Comparison of ENCODE assay signal across 10 mouse cellular contexts in genomic region chr8:123290166-123290565, GRCm38 (mm10). TPM values are rescaled to one million over a fixed set of nuclear protein-coding genes. Genes with fewer than 3 reads are reported as not detected.
DNase-seq lines count a peak whose midpoint lies in the region; ATAC-seq and TF ChIP-seq lines count a peak whose summit lies in the region.
"Had no signal": no experiment of that assay in that cellular context is flagged by ENCODE, and none has a peak within 500 bp of the region (broad histone marks: within the 10 kb centered on the region; RNA-seq: fewer than 3 reads in every experiment).

No protein-coding gene starts in this region.

- H3K9me3 ChIP-seq in kidney, embryonic 14.5 days (ENCODE audit: control insufficient read depth, low read length): no peaks in the 10 kb centered on the region
- no peaks in the 10 kb centered on the region for H3K9me3 ChIP-seq in E14TG2a.4 (ENCODE audit: low read length)
- no peaks in the 10 kb centered on the region for H3K9me3 ChIP-seq in embryonic facial prominence, embryonic 11.5 days (replicated peaks; ENCODE audit: control insufficient read depth, low read length)
- H3K9me3 ChIP-seq: heart, embryonic 15.5 days had no signal

- H3K4me3 ChIP-seq in kidney, embryonic 14.5 days (ENCODE audit: low read length): no peak overlapping the region
- no peak overlapping the region for H3K4me3 ChIP-seq in E14TG2a.4 (replicated peaks; ENCODE audit: low read length)
- H3K4me3 ChIP-seq in embryonic facial prominence, embryonic 11.5 days (ENCODE audit: low read depth, low read length): no peak overlapping the region
- H3K4me3 ChIP-seq: heart, embryonic 15.5 days had no signal

- H3K4me2 ChIP-seq in kidney, embryonic 14.5 days (replicated peaks; ENCODE audit: low read depth, low read length): no peak overlapping the region
- H3K4me2 ChIP-seq in embryonic facial prominence, embryonic 11.5 days (ENCODE audit: low read depth, low read length): no peak overlapping the region
- H3K4me2 ChIP-seq: heart, embryonic 15.5 days had no signal

- peaks cover 45% of the 10 kb centered on the region for H3K36me3 ChIP-seq in kidney, embryonic 14.5 days (ENCODE audit: control insufficient read depth, insufficient read depth, low read length)
- peaks cover 88% of the 10 kb centered on the region for H3K36me3 ChIP-seq in E14TG2a.4 (ENCODE audit: insufficient read depth, low read length)
- H3K36me3 ChIP-seq in embryonic facial prominence, embryonic 11.5 days (replicated peaks; ENCODE audit: control insufficient read depth, insufficient read depth, low read depth, low read length): no peaks in the 10 kb centered on the region; the same call in 1 of the 2 replicates
- H3K36me3 ChIP-seq: heart, embryonic 15.5 days had no signal

- H3K27me3 ChIP-seq in kidney, embryonic 14.5 days (ENCODE audit: control insufficient read depth, insufficient read depth, low read length): no peaks in the 10 kb centered on the region
- no peaks in the 10 kb centered on the region for H3K27me3 ChIP-seq in E14TG2a.4 (ENCODE audit: insufficient read depth, low read length)
- H3K27me3 ChIP-seq in embryonic facial prominence, embryonic 11.5 days (ENCODE audit: control insufficient read depth, insufficient read depth, low read length): no peaks in the 10 kb centered on the region
- H3K27me3 ChIP-seq: heart, embryonic 15.5 days; Patski had no signal

- TF ChIP-seq CTCF in E14TG2a.4 (conservative IDR thresholded peaks at IDR 0.05; ENCODE audit: low read length): peak; percentile 54

- DNase-seq in adrenal gland, postnatal 10 days: peak; percentile 71
- DNase-seq in adrenal gland, postnatal 4 days (ENCODE audit: low spot score in 2 of 2): no peak
- DNase-seq in kidney, adult 9 months: peak; percentile 56
- peak; percentile 26 for DNase-seq in embryonic facial prominence, embryonic 11.5 days (ENCODE audit: low spot score)
- DNase-seq in ovary, postnatal 10 days (ENCODE audit: low spot score): no peak

- no peak for ATAC-seq in kidney, embryonic 14.5 days (ENCODE audit: low FRiP score, low TSS enrichment)
- ATAC-seq in embryonic facial prominence, embryonic 11.5 days (replicated peaks; ENCODE audit: insufficient number of reproducible peaks, low FRiP score, low TSS enrichment, low read depth): no peak
- ATAC-seq in megakaryocyte progenitor cell, adult 5-6 weeks (replicated peaks; ENCODE audit: poor library complexity): peak; percentile 76
- ATAC-seq: Patski had no signal

- H3K9ac ChIP-seq in kidney, embryonic 14.5 days (ENCODE audit: low read depth, low read length): no peak overlapping the region
- no peak overlapping the region for H3K9ac ChIP-seq in embryonic facial prominence, embryonic 11.5 days (replicated peaks; ENCODE audit: low read length)
- H3K9ac ChIP-seq: heart, embryonic 15.5 days had no signal

- no peaks in the 10 kb centered on the region for H3K4me1 ChIP-seq in kidney, embryonic 14.5 days (ENCODE audit: control insufficient read depth, insufficient read depth, low read length)
- H3K4me1 ChIP-seq in E14TG2a.4 (replicated peaks; ENCODE audit: low read depth, low read length): no peaks in the 10 kb centered on the region
- no peaks in the 10 kb centered on the region for H3K4me1 ChIP-seq in embryonic facial prominence, embryonic 11.5 days (ENCODE audit: control insufficient read depth, insufficient read depth, low read length)
- H3K4me1 ChIP-seq: heart, embryonic 15.5 days had no signal

- 77% methylated on average over 4 of the region's 4 CpGs for WGBS in kidney, embryonic 14.5 days
- 81% methylated on average over 4 of the region's 4 CpGs for WGBS in embryonic facial prominence, embryonic 11.5 days

- H3K27ac ChIP-seq in kidney, embryonic 14.5 days (ENCODE audit: low read depth, low read length): no peak overlapping the region
- no peak overlapping the region for H3K27ac ChIP-seq in embryonic facial prominence, embryonic 11.5 days (replicated peaks; ENCODE audit: low read depth, low read length)
- H3K27ac ChIP-seq: heart, embryonic 15.5 days had no signal

RNA-seq across cellular contexts. Expression of gene Fanca, which starts 28.2 kb away (rescaled TPM):
- total RNA-seq in adrenal gland, postnatal 10 days (2021): 10 to 100 TPM in 1 of 2 experiments, 1 to 10 TPM in 1; 7.7 to 10.6 TPM
- 10 to 100 TPM; 18.8 to 24.0 TPM for total RNA-seq in adrenal gland, postnatal 4 days (2021)
- polyA plus RNA-seq in kidney, embryonic 14.5 days (2014; fragmentation: Nextera tagmentation; extraction: Ambion mirVana): 48.7 and 49.9 TPM in 2 replicates
- polyA plus RNA-seq in embryonic facial prominence, embryonic 11.5 days (2014; fragmentation: Nextera tagmentation; extraction: Ambion mirVana): 29.5 and 34.6 TPM in 2 replicates
- total RNA-seq in megakaryocyte progenitor cell, adult 5-6 weeks (2015): 38.1 and 41.3 TPM in 2 replicates
- total RNA-seq in megakaryocyte progenitor cell, adult 5-6 weeks (2017): 32.1 and 34.5 TPM in 2 replicates

RNA-seq across cellular contexts. Expression of gene Vps9d1, which starts 36.0 kb away (rescaled TPM):
- 10 to 100 TPM; 23.1 to 26.7 TPM for total RNA-seq in adrenal gland, postnatal 10 days (2021)
- 10 to 100 TPM; 33.8 to 46.6 TPM for total RNA-seq in adrenal gland, postnatal 4 days (2021)
- polyA plus RNA-seq in kidney, embryonic 14.5 days (2014; fragmentation: Nextera tagmentation; extraction: Ambion mirVana): 18.0 and 25.9 TPM in 2 replicates
- 15.6 and 21.7 TPM in 2 replicates for polyA plus RNA-seq in embryonic facial prominence, embryonic 11.5 days (2014; fragmentation: Nextera tagmentation; extraction: Ambion mirVana)
- 7.6 and 10.2 TPM in 2 replicates for total RNA-seq in megakaryocyte progenitor cell, adult 5-6 weeks (2015)
- total RNA-seq in megakaryocyte progenitor cell, adult 5-6 weeks (2017): 10.3 and 16.2 TPM in 2 replicates

RNA-seq across cellular contexts. Expression of gene Zfp276, which starts 36.2 kb away (rescaled TPM):
- 10 to 100 TPM; 17.0 to 21.3 TPM for total RNA-seq in adrenal gland, postnatal 10 days (2021)
- 10 to 100 TPM; 28.3 to 30.1 TPM for total RNA-seq in adrenal gland, postnatal 4 days (2021)
- 17.2 and 20.4 TPM in 2 replicates for polyA plus RNA-seq in kidney, embryonic 14.5 days (2014; fragmentation: Nextera tagmentation; extraction: Ambion mirVana)
- 14.5 and 17.8 TPM in 2 replicates for polyA plus RNA-seq in embryonic facial prominence, embryonic 11.5 days (2014; fragmentation: Nextera tagmentation; extraction: Ambion mirVana)
- total RNA-seq in megakaryocyte progenitor cell, adult 5-6 weeks (2015): 6.8 and 8.8 TPM in 2 replicates
- total RNA-seq in megakaryocyte progenitor cell, adult 5-6 weeks (2017): 5.8 and 13.2 TPM in 2 replicates

RNA-seq across cellular contexts. Expression of gene Spire2, which starts 42.3 kb away (rescaled TPM):
- 1 to 10 TPM; 2.0 to 2.5 TPM for total RNA-seq in adrenal gland, postnatal 10 days (2021)
- total RNA-seq in adrenal gland, postnatal 4 days (2021): 1 to 10 TPM; 3.6 to 4.0 TPM
- polyA plus RNA-seq in kidney, embryonic 14.5 days (2014; fragmentation: Nextera tagmentation; extraction: Ambion mirVana): 2.2 and 3.9 TPM in 2 replicates
- polyA plus RNA-seq in embryonic facial prominence, embryonic 11.5 days (2014; fragmentation: Nextera tagmentation; extraction: Ambion mirVana): 3.1 and 3.4 TPM in 2 replicates
- total RNA-seq in megakaryocyte progenitor cell, adult 5-6 weeks (2015): 0.07 TPM in 1 of 2 replicates, not detected in the other
- 1.3 TPM in 1 of 2 replicates, not detected in the other for total RNA-seq in megakaryocyte progenitor cell, adult 5-6 weeks (2017)

RNA-seq across cellular contexts. Expression of gene Spata2l, which starts 54.1 kb away (rescaled TPM):
- 10 to 100 TPM in 1 of 2 experiments, 1 to 10 TPM in 1; 9.5 to 16.7 TPM for total RNA-seq in adrenal gland, postnatal 10 days (2021)
- total RNA-seq in adrenal gland, postnatal 4 days (2021): 10 to 100 TPM; 11.6 to 11.9 TPM
- polyA plus RNA-seq in kidney, embryonic 14.5 days (2014; fragmentation: Nextera tagmentation; extraction: Ambion mirVana): 2.2 and 3.2 TPM in 2 replicates
- 1.1 and 1.5 TPM in 2 replicates for polyA plus RNA-seq in embryonic facial prominence, embryonic 11.5 days (2014; fragmentation: Nextera tagmentation; extraction: Ambion mirVana)
- 1.7 and 2.1 TPM in 2 replicates for total RNA-seq in megakaryocyte progenitor cell, adult 5-6 weeks (2015)
- 1.2 and 1.7 TPM in 2 replicates for total RNA-seq in megakaryocyte progenitor cell, adult 5-6 weeks (2017)

Comparison
In these comparisons a context has a peak if more than half of its experiments do, and no peak if none do; other contexts are left out.
1. DNase-seq: peak in adrenal gland, postnatal 10 days (single experiment), kidney, adult 9 months (single experiment) and embryonic facial prominence, embryonic 11.5 days (single experiment); none in adrenal gland, postnatal 4 days (0 of 2) and ovary, postnatal 10 days (single experiment).